Mouse (Mus musculus): Measurements from ENCODE around the gene Susd2.

Susd2 gene

GRCm38 (mm10) chr10:75643741-75644343 is at the start of gene Susd2:
Susd2 (minus strand) TSS chr10:75644008.
- CTCF ChIA-PET = interaction anchor here (0.5 to 1.9 kb wide), 13 partner anchors 8 to 365 kb away, joined by 3 to 6 read pairs (median 3); partner anchors contain the start of gene Gstt2 (in 1 of the 4)

GRCm38 (mm10) chr10:75688598-75688997 is 44.8 kb upstream of the Susd2 start:
- ChIA-PET CTCF (interaction anchor here in 1 of 4 experiments (1.5 kb wide), 1 partner anchor 53 kb away, joined by 3 read pairs; no protein-coding TSS in a partner anchor), POLR2A (interaction anchor here in 2 of 4 experiments (0.6 to 2.0 kb wide), 5 partner anchors 9 to 53 kb away, joined by 3 to 10 read pairs (median 4); no protein-coding TSS in a partner anchor)

More at GRCm38 (mm10) chr10:75643741-75644343, at the start of gene Susd2:
- POLR2A ChIA-PET = interaction anchor here (0.6 to 3.1 kb wide), 36 partner anchors 8 to 1505 kb away, joined by 3 to 15 read pairs (median 4); partner anchors contain the start of genes Ddt (in 2 of the 4), Gstt2 (in 2 of the 4) and Mif (in 1 of the 4)

- ChIA-PET POLR2A (interaction anchor here in 3 of 4 experiments (0.6 to 1.4 kb wide), 4 partner anchors 33 to 142 kb away, joined by 3 to 4 read pairs (median 3); no protein-coding TSS in a partner anchor), CTCF (interaction anchor here in 2 of 4 experiments (0.6 to 1.4 kb wide), 3 partner anchors 57 to 287 kb away, joined by 3 to 5 read pairs (median 4); no protein-coding TSS in a partner anchor)
Observed at GRCm38 (mm10) chr10:75686724-75687123, 42.9 kb upstream of the Susd2 start.

GRCm38 (mm10) chr10:75684035-75685004 is 40.5 kb upstream of the Susd2 start:
- ChIA-PET CTCF (interaction anchor here in 3 of 4 experiments (1.0 to 1.5 kb wide), 4 partner anchors 48 to 59 kb away, joined by 3 to 4 read pairs (median 3); no protein-coding TSS in a partner anchor), POLR2A (interaction anchor here in 3 of 4 experiments (0.8 to 2.3 kb wide), 5 partner anchors 17 to 80 kb away, joined by 3 to 5 read pairs (median 5); partner anchors contain the start of gene Cabin1 (in 1 of the 3))

- ChIA-PET CTCF (interaction anchor here (0.5 to 2.0 kb wide), 7 partner anchors 45 to 270 kb away, joined by 3 to 8 read pairs (median 4); no protein-coding TSS in a partner anchor), POLR2A (interaction anchor here in 3 of 4 experiments (0.7 to 2.8 kb wide), 16 partner anchors 8 to 257 kb away, joined by 3 to 16 read pairs (median 4); partner anchors contain the start of genes Chchd10 (in 1 of the 3) and Ddt (in 1 of the 3))
Observed at GRCm38 (mm10) chr10:75680574-75681001, 36.8 kb upstream of the Susd2 start.

GRCm38 (mm10) chr10:75679204-75679603 is 35.4 kb upstream of the Susd2 start:
- ChIA-PET POLR2A (interaction anchor here in 3 of 4 experiments (0.6 to 2.8 kb wide), 17 partner anchors 9 to 322 kb away, joined by 3 to 16 read pairs (median 4); partner anchors contain the start of genes Chchd10 (in 1 of the 3) and Susd2 (in 1 of the 3)), CTCF (interaction anchor here in 2 of 4 experiments (1.9 to 2.0 kb wide), 2 partner anchors 43 to 93 kb away, joined by 5 read pairs; no protein-coding TSS in a partner anchor)

- CTCF ChIA-PET = no interaction called here
- POLR2A ChIA-PET = interaction anchor here in 1 of 4 experiments (1.0 kb wide), 1 partner anchor 8 kb away, joined by 3 read pairs; no protein-coding TSS in a partner anchor
Observed at GRCm38 (mm10) chr10:75677989-75678388, 34.2 kb upstream of the Susd2 start.

GRCm38 (mm10) chr10:75677571-75677970 is 33.8 kb upstream of the Susd2 start:
- ChIA-PET CTCF (no interaction called here), POLR2A (interaction anchor here in 1 of 4 experiments (0.6 kb wide), 1 partner anchor 49 kb away, joined by 3 read pairs; no protein-coding TSS in a partner anchor)

GRCm38 (mm10) chr10:75676819-75677565 is 33.2 kb upstream of the Susd2 start:
- POLR2A ChIA-PET = interaction anchor here in 2 of 4 experiments (0.6 to 1.9 kb wide), 4 partner anchors 17 to 159 kb away, joined by 3 to 4 read pairs (median 3); partner anchors contain the start of gene Gucd1 (in 1 of the 2)
- CTCF ChIA-PET = interaction anchor here in 1 of 4 experiments (0.6 kb wide), 1 partner anchor 96 kb away, joined by 3 read pairs; the partner anchor contains the start of gene Ddt

GRCm38 (mm10) chr10:75676286-75676685 is 32.5 kb upstream of the Susd2 start:
- CTCF ChIA-PET = interaction anchor here in 1 of 4 experiments (0.6 kb wide), 1 partner anchor 97 kb away, joined by 3 read pairs; the partner anchor contains the start of gene Ddt
- POLR2A ChIA-PET = interaction anchor here in 3 of 4 experiments (0.6 to 2.1 kb wide), 6 partner anchors 9 to 158 kb away, joined by 3 to 5 read pairs (median 4); partner anchors contain the start of gene Gucd1 (in 1 of the 3)

GRCm38 (mm10) chr10:75675594-75675993 is 31.8 kb upstream of the Susd2 start:
- CTCF ChIA-PET = interaction anchor here in 1 of 4 experiments (0.5 kb wide), 1 partner anchor 207 kb away, joined by 4 read pairs; no protein-coding TSS in a partner anchor
- POLR2A ChIA-PET = interaction anchor here in 3 of 4 experiments (0.5 to 2.1 kb wide), 7 partner anchors 9 to 104 kb away, joined by 3 to 5 read pairs (median 4); no protein-coding TSS in a partner anchor

GRCm38 (mm10) chr10:75669936-75670335 is 26.1 kb upstream of the Susd2 start:
- CTCF ChIA-PET = interaction anchor here in 1 of 4 experiments (0.5 to 0.9 kb wide), 2 partner anchors 161 to 260 kb away, joined by 3 to 4 read pairs; no protein-coding TSS in a partner anchor
- POLR2A ChIA-PET = interaction anchor here in 2 of 4 experiments (0.7 to 2.2 kb wide), 8 partner anchors 8 to 34 kb away, joined by 3 to 8 read pairs (median 4); partner anchors contain the start of gene Susd2 (in 1 of the 2)

GRCm38 (mm10) chr10:75667911-75668270 is 24.1 kb upstream of the Susd2 start:
- ChIA-PET CTCF (interaction anchor here in 3 of 4 experiments (1.2 to 2.8 kb wide), 4 partner anchors 32 to 47 kb away, joined by 4 to 21 read pairs (median 4); no protein-coding TSS in a partner anchor), POLR2A (interaction anchor here in 3 of 4 experiments (0.8 to 4.3 kb wide), 23 partner anchors 9 to 167 kb away, joined by 3 to 47 read pairs (median 4); partner anchors contain the start of genes Ddt (in 2 of the 3), Susd2 (in 2 of the 3) and Cabin1 (in 1 of the 3))

- CTCF ChIA-PET = interaction anchor here (0.6 to 2.8 kb wide), 9 partner anchors 30 to 510 kb away, joined by 3 to 21 read pairs (median 4); no protein-coding TSS in a partner anchor
- POLR2A ChIA-PET = interaction anchor here in 3 of 4 experiments (0.7 to 4.3 kb wide), 31 partner anchors 8 to 191 kb away, joined by 3 to 47 read pairs (median 4); partner anchors contain the start of genes Ddt (in 2 of the 3), Susd2 (in 2 of the 3) and Cabin1 (in 1 of the 3)
Observed at GRCm38 (mm10) chr10:75667115-75667910, 23.5 kb upstream of the Susd2 start.

GRCm38 (mm10) chr10:75666451-75667030 is 22.7 kb upstream of the Susd2 start:
- CTCF ChIA-PET = interaction anchor here in 3 of 4 experiments (0.5 to 2.8 kb wide), 7 partner anchors 29 to 667 kb away, joined by 3 to 21 read pairs (median 4); no protein-coding TSS in a partner anchor

More at GRCm38 (mm10) chr10:75666451-75667030, 22.7 kb upstream of the Susd2 start:
- POLR2A ChIA-PET = interaction anchor here in 3 of 4 experiments (0.7 to 4.3 kb wide), 25 partner anchors 9 to 215 kb away, joined by 3 to 47 read pairs (median 4); partner anchors contain the start of genes Susd2 (in 2 of the 3), Cabin1 (in 1 of the 3) and Ddt (in 1 of the 3)

All from embryonic stem cell, embryonic (primary cell).